Mouse (Mus musculus) heart, embryonic 13.5 days (tissue): Measurements from ENCODE around the gene Pou2f2. TPM values are rescaled to one million over a fixed set of nuclear protein-coding genes. Genes with fewer than 3 reads are reported as not detected.

Experiments used
- ATAC-seq: fragments of 200-750 bp; cut with Nextera tagmentation; 2 replicates; pipeline ENCODE4 v1.8.0; 2017; ENCODE audit warnings: moderate TSS enrichment; ENCODE audit not compliant: insufficient number of reproducible peaks, low FRiP score, low TSS enrichment; ENCODE audit errors: extremely low read depth
- H3K27ac ChIP-seq: fragments of 300-500 bp; sonication (generic); replicated peaks from 2 replicates; pipeline ENCODE4 v1.5.1; 2015; ENCODE audit warnings: moderate library complexity, mild to moderate bottlenecking, inconsistent platforms
- H3K27me3 ChIP-seq: fragments of 300-500 bp; sonication (generic); replicated peaks from 2 replicates; pipeline ENCODE4 v1.6.1; 2015; ENCODE audit warnings: mild to moderate bottlenecking, inconsistent platforms
- H3K36me3 ChIP-seq: fragments of 300-500 bp; sonication (generic); 2 replicates; pipeline ENCODE4 v1.6.1; 2015; ENCODE audit warnings: mild to moderate bottlenecking, inconsistent platforms
- H3K4me1 ChIP-seq: fragments of 300-500 bp; sonication (generic); 2 replicates; pipeline ENCODE4 v1.6.1; 2015; ENCODE audit warnings: inconsistent platforms
- H3K4me2 ChIP-seq: fragments of 300-500 bp; sonication (generic); 2 replicates; pipeline ENCODE4 v1.6.1; 2015; ENCODE audit warnings: inconsistent platforms, mild to moderate bottlenecking, moderate library complexity
- H3K4me3 ChIP-seq: fragments of 300-500 bp; sonication (generic); 2 replicates; pipeline ENCODE4 v1.5.1; 2015; ENCODE audit warnings: moderate library complexity, mild to moderate bottlenecking, inconsistent platforms
- H3K9ac ChIP-seq: fragments of 300-500 bp; sonication (generic); 2 replicates; pipeline ENCODE4 v1.6.1; 2015; ENCODE audit warnings: inconsistent platforms, mild to moderate bottlenecking, moderate library complexity
- H3K9me3 ChIP-seq: fragments of 300-500 bp; sonication (generic); 2 replicates; pipeline ENCODE4 v1.6.1; 2016; ENCODE audit warnings: inconsistent platforms
- WGBS: fragments of 180-500 bp; shearing (Covaris S2); methylation state at CpG from one replicate; pipeline ENCODE4 v1.1.7; 2015; ENCODE audit warnings: mixed read lengths; 5-methylcytosine and 5-hydroxymethylcytosine counted together
- polyA plus RNA-seq: library from polyadenylated mRNA; unstranded; fragments of >200 nt; fragmentation: Nextera tagmentation; extraction: Ambion mirVana; gene quantifications from 2 replicates; pipeline ENCODE4 v1.2.1, GENCODE M21; 2015

Gene Pou2f2
- polyA plus RNA-seq, 1 experiment from 2014 or later: 0.43 TPM

- H3K27ac ChIP-seq: peak overlapping the region; percentile 85
- H3K27me3 ChIP-seq: no peaks in the 10 kb centered on the region
- peak overlapping the region; percentile 93 for H3K4me2 ChIP-seq
- no peak for ATAC-seq
- H3K36me3 ChIP-seq: peaks cover 9% of the 10 kb centered on the region
- peak overlapping the region; percentile 76 for H3K4me3 ChIP-seq
- H3K4me1 ChIP-seq: peaks cover 48% of the 10 kb centered on the region
- WGBS: 1% methylated on average over 23 of the region's 33 CpGs
- no peaks in the 10 kb centered on the region for H3K9me3 ChIP-seq
- peak overlapping the region; percentile 93 for H3K9ac ChIP-seq
Measured at GRCm38 (mm10) chr7:25072716-25073390, 106.7 kb downstream of the Pou2f2 start.

DNA sequence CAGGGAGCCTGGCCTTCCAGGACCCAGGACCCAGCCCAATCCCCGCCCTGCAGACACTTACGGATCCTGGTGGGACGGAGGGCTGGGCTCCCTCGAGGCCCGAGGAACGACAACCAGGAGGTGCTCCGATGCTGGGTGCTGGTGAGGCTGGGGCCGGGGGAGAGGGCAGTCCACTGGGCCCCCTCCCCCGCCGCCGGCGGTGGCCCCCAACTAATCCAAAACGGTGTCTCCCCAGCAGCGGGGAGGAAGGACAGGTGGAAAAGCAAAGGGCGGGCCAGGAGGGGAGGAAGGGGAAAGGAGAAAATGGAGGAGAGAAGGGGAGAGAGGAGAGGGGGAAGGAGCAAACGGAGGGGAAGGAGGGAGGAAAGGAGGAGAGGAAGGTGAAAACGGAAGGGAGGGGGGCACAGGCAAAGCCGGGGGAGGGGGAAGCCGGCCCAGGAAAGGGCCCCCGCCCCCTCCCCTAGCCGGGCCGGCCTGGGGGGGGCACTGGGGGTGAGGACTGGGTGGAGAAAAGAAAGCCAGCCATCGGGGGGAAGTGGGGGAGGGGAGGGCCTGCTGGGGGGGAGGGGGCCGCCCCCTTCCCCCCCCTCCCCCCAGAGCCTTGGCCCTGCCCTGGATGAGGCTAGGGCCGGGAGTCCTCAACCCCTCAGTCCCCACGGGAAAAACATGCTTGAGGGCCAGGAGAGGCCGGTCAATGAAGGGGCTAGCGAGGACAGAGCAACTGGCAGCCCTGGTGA, 107.4 kb downstream of the Pou2f2 start, which contains the start of the genes Grik5 and Zfp574:
Gene Grik5 (minus strand): TSS at position 368 of the 737 bp plus-strand sequence.
Gene Zfp574 (plus strand): TSS at position 589 of the 737 bp plus-strand sequence.
- Histone ChIP-seq H3K4me1 (peaks cover 46% of the 10 kb centered on the region), H3K9me3 (no peaks in the 10 kb centered on the region)
- 2% methylated on average over 24 of the region's 28 CpGs for WGBS

GRCm38 (mm10) chr7:25068724-25069123, 110.8 kb downstream of the Pou2f2 start:
- H3K4me3 ChIP-seq: no peak overlapping the region
- peaks cover 49% of the 10 kb centered on the region for H3K36me3 ChIP-seq
- H3K9me3 ChIP-seq: no peaks in the 10 kb centered on the region
- no peaks in the 10 kb centered on the region for H3K27me3 ChIP-seq
- 62% methylated on average over 2 of the region's 2 CpGs for WGBS
- no peak for ATAC-seq
- no peak overlapping the region for H3K4me2 ChIP-seq
- H3K27ac ChIP-seq: no peak overlapping the region
- H3K9ac ChIP-seq: no peak overlapping the region
- H3K4me1 ChIP-seq: peaks cover 35% of the 10 kb centered on the region

More for the DNA sequence above, 107.4 kb downstream of the Pou2f2 start, which contains the start of the genes Grik5 and Zfp574:
- peak within 1 kb of the TSS; percentile 93 for H3K9ac ChIP-seq
- H3K36me3 ChIP-seq: peaks cover 16% of the 10 kb centered on the region
- peak within 1 kb of the TSS; percentile 76 for H3K4me3 ChIP-seq
- no peak for ATAC-seq
- H3K27me3 ChIP-seq: no peaks in the 10 kb centered on the region
- H3K27ac ChIP-seq: peak within 1 kb of the TSS; percentile 85
- peak within 1 kb of the TSS; percentile 93 for H3K4me2 ChIP-seq

DNA sequence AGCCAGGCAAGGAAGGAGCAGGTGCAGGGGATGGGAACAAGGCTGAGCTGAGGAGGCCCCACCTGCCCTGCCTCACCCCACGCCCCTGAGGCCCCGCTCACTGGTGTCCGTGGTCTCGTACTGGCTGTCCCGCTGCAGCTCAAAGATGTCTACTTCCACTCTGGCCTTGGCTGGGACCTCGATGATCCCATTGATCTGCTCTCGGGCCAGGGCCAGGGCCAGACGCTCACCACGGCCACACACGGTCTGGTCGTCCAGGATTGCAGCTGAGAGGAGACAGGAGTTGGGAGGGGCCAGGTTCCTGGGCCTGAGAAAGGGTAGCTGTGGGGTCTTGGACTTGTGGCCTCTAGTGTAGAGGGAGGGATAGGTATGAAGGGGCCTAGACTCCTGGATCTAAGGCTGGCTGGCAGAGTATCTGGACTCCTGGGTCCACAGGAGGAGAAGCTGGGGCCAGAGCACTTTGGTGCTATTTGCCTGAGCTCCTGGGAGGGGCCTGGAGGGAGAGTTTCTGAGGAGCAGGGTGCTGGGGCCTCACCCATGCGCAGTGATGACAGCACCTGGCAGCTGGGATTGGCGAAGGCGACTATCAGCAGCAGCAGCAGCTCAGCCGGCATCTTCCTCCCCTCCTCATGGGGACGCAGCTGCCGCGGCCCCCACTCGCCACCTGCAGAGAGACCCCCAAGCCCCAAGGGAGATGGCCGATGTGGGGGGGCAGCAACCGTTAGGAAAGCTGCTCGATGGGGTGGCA, 111.4 kb downstream of the Pou2f2 start:
- Histone ChIP-seq H3K4me1 (peaks cover 28% of the 10 kb centered on the region), H3K27ac (no peak overlapping the region), H3K9ac (no peak overlapping the region), H3K4me2 (no peak overlapping the region), H3K9me3 (no peaks in the 10 kb centered on the region), H3K4me3 (no peak overlapping the region), H3K36me3 (peaks cover 55% of the 10 kb centered on the region), H3K27me3 (no peaks in the 10 kb centered on the region)
- whole genome bisulfite sequencing: 83% methylated on average over 22 of the region's 22 CpGs
- ATAC-seq: no peak

- Histone ChIP-seq H3K9ac (no peak overlapping the region), H3K27ac (no peak overlapping the region), H3K4me3 (no peak overlapping the region), H3K36me3 (peaks cover 62% of the 10 kb centered on the region), H3K4me2 (no peak overlapping the region), H3K4me1 (peaks cover 27% of the 10 kb centered on the region), H3K9me3 (no peaks in the 10 kb centered on the region), H3K27me3 (no peaks in the 10 kb centered on the region)
- ATAC-seq: no peak
- WGBS: 90% methylated on average over 7 of the region's 7 CpGs
Measured at GRCm38 (mm10) chr7:25067338-25067737, 112.2 kb downstream of the Pou2f2 start.

- H3K9ac ChIP-seq: no peak overlapping the region
- H3K36me3 ChIP-seq: peaks cover 95% of the 10 kb centered on the region
- no peak overlapping the region for H3K4me2 ChIP-seq
- H3K27me3 ChIP-seq: no peaks in the 10 kb centered on the region
- no peak overlapping the region for H3K4me3 ChIP-seq
- H3K9me3 ChIP-seq: no peaks in the 10 kb centered on the region
- H3K27ac ChIP-seq: no peak overlapping the region
- ATAC-seq: no peak
- no peaks in the 10 kb centered on the region for H3K4me1 ChIP-seq
- WGBS: 77% methylated on average over 8 of the region's 8 CpGs
Measured at GRCm38 (mm10) chr7:25063900-25064299, 115.6 kb downstream of the Pou2f2 start.

DNA sequence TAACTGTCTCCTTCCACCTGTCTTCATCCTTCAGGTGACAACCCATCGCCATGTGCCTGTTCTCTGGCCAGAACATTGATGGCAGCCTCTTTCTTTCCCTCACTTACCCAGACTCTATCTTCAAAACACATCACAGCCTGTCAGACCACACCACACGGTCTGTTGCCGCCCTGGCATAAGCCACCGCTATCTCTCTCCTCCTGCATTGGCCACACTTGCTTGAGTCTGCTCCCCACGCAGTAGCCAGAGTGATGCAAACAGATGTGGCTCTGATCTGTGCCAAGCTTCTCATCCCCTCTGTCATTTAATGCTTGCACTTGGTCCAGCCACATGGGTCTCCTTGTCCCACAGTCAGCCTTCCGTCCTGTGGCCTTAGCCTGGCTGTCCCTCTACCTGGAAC, 116.2 kb downstream of the Pou2f2 start:
- Histone ChIP-seq H3K4me3 (no peak overlapping the region), H3K4me1 (no peaks in the 10 kb centered on the region), H3K27me3 (no peaks in the 10 kb centered on the region), H3K27ac (no peak overlapping the region), H3K4me2 (no peak overlapping the region), H3K9me3 (no peaks in the 10 kb centered on the region), H3K36me3 (peaks cover 97% of the 10 kb centered on the region), H3K9ac (no peak overlapping the region)
- ATAC-seq: no peak
- 77% methylated on average over 6 of the region's 6 CpGs for WGBS

DNA sequence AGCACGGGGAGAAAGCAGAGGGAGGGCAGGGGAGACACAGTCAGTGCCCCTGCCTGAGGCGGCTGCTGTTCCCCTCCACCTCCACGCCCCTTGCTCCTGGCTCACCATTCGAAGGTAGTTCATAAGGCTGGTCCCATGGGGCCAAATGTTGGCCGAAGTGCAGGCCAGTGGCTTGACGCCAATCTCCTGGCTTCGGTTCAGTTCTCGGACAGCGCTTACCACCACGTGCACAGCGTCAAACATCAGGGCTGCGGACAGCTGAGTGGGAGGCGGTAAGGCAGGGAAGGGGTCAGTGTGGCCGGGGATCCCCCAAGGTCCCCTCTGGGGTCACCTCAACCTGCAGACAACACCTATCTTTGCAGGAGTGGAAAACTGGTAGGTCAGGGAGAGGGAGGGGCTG, 120.7 kb downstream of the Pou2f2 start:
- WGBS: 74% methylated on average over 14 of the region's 14 CpGs
- Histone ChIP-seq H3K36me3 (peaks cover 99% of the 10 kb centered on the region), H3K9me3 (no peaks in the 10 kb centered on the region), H3K4me1 (peaks cover 22% of the 10 kb centered on the region), H3K27ac (no peak overlapping the region), H3K4me3 (no peak overlapping the region), H3K4me2 (no peak overlapping the region), H3K9ac (no peak overlapping the region), H3K27me3 (no peaks in the 10 kb centered on the region)
- no peak for ATAC-seq

DNA sequence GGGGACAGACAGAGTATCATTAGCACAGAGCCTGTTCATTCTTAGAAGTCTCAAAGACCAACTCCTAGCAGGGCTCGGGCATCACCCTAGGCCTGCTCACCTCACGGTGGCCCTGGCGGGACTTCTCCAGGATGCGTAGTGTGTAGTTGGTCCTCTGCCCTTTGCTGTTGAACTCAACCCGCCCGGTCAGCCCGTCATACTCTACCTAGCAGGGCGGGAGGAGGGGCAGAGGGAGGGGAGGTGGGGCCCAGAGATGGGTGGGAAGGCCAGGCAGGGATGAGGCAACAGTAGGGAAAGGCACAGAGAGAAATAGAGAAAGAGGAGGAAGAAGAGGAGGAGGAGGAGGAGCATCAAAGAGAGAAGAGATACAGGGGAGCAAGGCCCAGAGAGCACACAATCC, 121.1 kb downstream of the Pou2f2 start:
- Histone ChIP-seq H3K9me3 (no peaks in the 10 kb centered on the region), H3K27ac (no peak overlapping the region), H3K27me3 (no peaks in the 10 kb centered on the region), H3K4me1 (peaks cover 22% of the 10 kb centered on the region), H3K9ac (no peak overlapping the region), H3K4me2 (no peak overlapping the region), H3K4me3 (no peak overlapping the region), H3K36me3 (peaks cover 99% of the 10 kb centered on the region)
- WGBS: 84% methylated on average over 8 of the region's 8 CpGs
- no peak for ATAC-seq

- no peak for ATAC-seq
- Histone ChIP-seq H3K27me3 (no peaks in the 10 kb centered on the region), H3K9ac (no peak overlapping the region), H3K27ac (no peak overlapping the region), H3K4me1 (peaks cover 22% of the 10 kb centered on the region), H3K9me3 (no peaks in the 10 kb centered on the region), H3K4me2 (no peak overlapping the region), H3K4me3 (no peak overlapping the region), H3K36me3 (peaks cover 99% of the 10 kb centered on the region)
- WGBS: 79% methylated on average over 5 of the region's 5 CpGs
Measured at GRCm38 (mm10) chr7:25057888-25058287, 121.6 kb downstream of the Pou2f2 start.

DNA sequence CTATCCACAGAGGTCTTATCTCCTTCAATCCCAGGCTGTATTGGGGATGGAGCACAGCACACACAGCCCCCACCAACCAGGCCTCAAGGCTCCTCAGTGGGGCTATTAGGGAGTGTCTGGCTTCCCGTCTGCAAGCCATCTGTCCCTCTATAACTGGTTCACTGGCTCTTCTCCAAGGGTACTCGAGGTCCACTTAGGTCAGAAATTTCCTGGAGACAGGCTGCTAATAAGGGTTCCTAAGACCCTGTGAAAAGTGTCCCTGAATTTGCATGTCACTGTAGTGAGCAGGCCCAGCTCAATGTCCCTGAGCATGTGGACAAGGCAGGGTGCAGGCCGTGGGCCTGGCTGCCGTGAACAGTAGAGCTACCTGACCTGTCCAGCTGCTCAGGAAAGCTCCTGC, 122.6 kb downstream of the Pou2f2 start:
- H3K4me3 ChIP-seq: no peak overlapping the region
- peaks cover 97% of the 10 kb centered on the region for H3K36me3 ChIP-seq
- H3K4me2 ChIP-seq: no peak overlapping the region
- peak overlapping the region; percentile 58 for H3K27ac ChIP-seq
- no peaks in the 10 kb centered on the region for H3K27me3 ChIP-seq
- H3K9ac ChIP-seq: no peak overlapping the region
- peaks cover 22% of the 10 kb centered on the region for H3K4me1 ChIP-seq
- peak; percentile 39; the same call in 1 of the 2 replicates for ATAC-seq
- WGBS: 19% methylated on average over 4 of the region's 4 CpGs
- no peaks in the 10 kb centered on the region for H3K9me3 ChIP-seq
